Mouse (Mus musculus) liver, embryonic 11.5 days (tissue): ENCODE data around the gene Slain2. TPM values are rescaled to one million over a fixed set of nuclear protein-coding genes. Genes with fewer than 3 reads are reported as not detected.
A peak's percentile ranks its signal among the peaks of the same experiment; 100 is the strongest.

ENCODE experiments used
- ATAC-seq: fragments of 200-750 bp; cut with Nextera tagmentation; replicated peaks from 2 replicates; pipeline ENCODE4 v1.8.0; 2017; ENCODE audit warnings: moderate number of reproducible peaks, mild to moderate bottlenecking, moderate TSS enrichment, moderate library complexity; ENCODE audit not compliant: low FRiP score
- DNase-seq: peaks from one replicate; pipeline ENCODE4 v3.0.0-alpha.2; 2017; ENCODE audit warnings: low spot score
- H3K27ac ChIP-seq: fragments of 300-500 bp; sonication (generic); 2 replicates; pipeline ENCODE4 v1.5.1; 2014; ENCODE audit warnings: mild to moderate bottlenecking, low read depth, low read length, control low read depth
- H3K27me3 ChIP-seq: fragments of 300-500 bp; sonication (generic); replicated peaks from 2 replicates; pipeline ENCODE4 v1.6.1; 2014; ENCODE audit warnings: low read length, mixed read lengths; ENCODE audit not compliant: control insufficient read depth, insufficient read depth
- H3K36me3 ChIP-seq: fragments of 300-500 bp; sonication (generic); 2 replicates; pipeline ENCODE4 v1.6.1; 2014; ENCODE audit warnings: mild to moderate bottlenecking, low read length, moderate library complexity, mixed read lengths; ENCODE audit not compliant: control insufficient read depth, insufficient read depth
- H3K4me1 ChIP-seq: fragments of 300-500 bp; sonication (generic); replicated peaks from 2 replicates; pipeline ENCODE4 v1.6.1; 2014; ENCODE audit warnings: low read length, mixed read lengths; ENCODE audit not compliant: control insufficient read depth, insufficient read depth
- H3K4me2 ChIP-seq: fragments of 300-500 bp; sonication (generic); 2 replicates; pipeline ENCODE4 v1.6.1; 2014; ENCODE audit warnings: mild to moderate bottlenecking, control low read depth, moderate library complexity
- H3K4me3 ChIP-seq: fragments of 300-500 bp; sonication (generic); 2 replicates; pipeline ENCODE4 v1.5.1; 2014; ENCODE audit warnings: low read depth, low read length, control low read depth
- H3K9ac ChIP-seq: fragments of 300-500 bp; sonication (generic); 2 replicates; pipeline ENCODE4 v1.6.1; 2014; ENCODE audit warnings: low read depth, low read length, control low read depth
- H3K9me3 ChIP-seq: fragments of 300-500 bp; sonication (generic); 2 replicates; pipeline ENCODE4 v1.6.1; 2016; ENCODE audit warnings: low read length, inconsistent platforms, mixed read lengths; ENCODE audit not compliant: control insufficient read depth
- WGBS: fragments of 180-500 bp; shearing (Covaris S2); extraction: QIAGEN DNeasy Blood & Tissue Kit; methylation state at CpG from one replicate; pipeline ENCODE4 v1.1.7; 2014; 5-methylcytosine and 5-hydroxymethylcytosine counted together
- polyA plus RNA-seq: library from polyadenylated mRNA; unstranded; fragments of >200 nt; fragmentation: Nextera tagmentation; extraction: Ambion mirVana; gene quantifications from 2 replicates; pipeline ENCODE4 v1.2.1, GENCODE M21; 2014

The Slain2 gene
- polyA plus RNA-seq, result 18.1 and 20.1 TPM in 2 replicates

- no peaks in the 10 kb centered on the region for H3K36me3 ChIP-seq
- H3K9me3 ChIP-seq, result no peaks in the 10 kb centered on the region
- ATAC-seq, result peak; percentile 92
- peaks cover 42% of the 10 kb centered on the region for H3K4me1 ChIP-seq
- peak; percentile 100 for DNase-seq
- WGBS, result 1% methylated on average over 81 of the region's 83 CpGs
- H3K4me3 ChIP-seq, result peak within 1 kb of the TSS; percentile 97
- peak within 1 kb of the TSS; percentile 93 for H3K9ac ChIP-seq
- peak within 1 kb of the TSS; percentile 90 for H3K27ac ChIP-seq
- H3K4me2 ChIP-seq, result peak within 1 kb of the TSS; percentile 98
- no peaks in the 10 kb centered on the region for H3K27me3 ChIP-seq
These were observed at the start of gene Slain2 for GRCm38 (mm10) chr5:72913648-72914557. TSS of gene Slain2 (plus strand) at chr5:72914304.

GRCm38 (mm10) chr5:72864654-72865178 lies 49.4 kb upstream of the Slain2 start:
- no peaks in the 10 kb centered on the region for H3K9me3 ChIP-seq
- H3K9ac ChIP-seq, result no peak overlapping the region
- H3K36me3 ChIP-seq, result no peaks in the 10 kb centered on the region
- H3K4me3 ChIP-seq, result no peak overlapping the region
- H3K27ac ChIP-seq, result no peak overlapping the region
- no peak overlapping the region for H3K4me2 ChIP-seq
- no peak for ATAC-seq
- peaks cover 14% of the 10 kb centered on the region for H3K27me3 ChIP-seq
- WGBS, result 61% methylated on average over 3 of the region's 3 CpGs
- H3K4me1 ChIP-seq, result peaks cover 26% of the 10 kb centered on the region
- DNase-seq, result no peak

GRCm38 (mm10) chr5:72866260-72866905 lies 47.7 kb upstream of the Slain2 start:
- WGBS, result 58% methylated on average over 6 of the region's 6 CpGs
- no peak for ATAC-seq
- H3K4me2 ChIP-seq, result peak overlapping the region; percentile 36
- H3K27ac ChIP-seq, result no peak overlapping the region
- H3K4me1 ChIP-seq, result peaks cover 26% of the 10 kb centered on the region
- DNase-seq, result no peak
- H3K9ac ChIP-seq, result no peak overlapping the region
- peaks cover 14% of the 10 kb centered on the region for H3K27me3 ChIP-seq
- H3K36me3 ChIP-seq, result no peaks in the 10 kb centered on the region
- no peaks in the 10 kb centered on the region; the same call in 1 of the 2 replicates for H3K9me3 ChIP-seq
- H3K4me3 ChIP-seq, result no peak overlapping the region; the same call in 1 of the 2 replicates

- 18% methylated on average over 16 of the region's 16 CpGs for WGBS
- Histone ChIP-seq H3K4me1 (peaks cover 26% of the 10 kb centered on the region), H3K36me3 (no peaks in the 10 kb centered on the region), H3K4me2 (peak overlapping the region; percentile 80), H3K9me3 (no peaks in the 10 kb centered on the region; the same call in 1 of the 2 replicates), H3K27ac (no peak overlapping the region), H3K27me3 (peaks cover 14% of the 10 kb centered on the region), H3K9ac (0 out of 2 replicates have a peak overlapping the region, but pooled peaks have one; percentile 22), H3K4me3 (peak overlapping the region; percentile 63)
- DNase-seq (no peak), ATAC-seq (no peak)
These were observed 47.0 kb upstream of the Slain2 start for GRCm38 (mm10) chr5:72867036-72867672.

GRCm38 (mm10) chr5:72868091-72868875 lies 45.8 kb upstream of the Slain2 start, which contains the start of gene Tec:
TSS of gene Tec (minus strand) at chr5:72868483.
- no peaks in the 10 kb centered on the region for H3K36me3 ChIP-seq
- peaks cover 14% of the 10 kb centered on the region for H3K27me3 ChIP-seq
- ATAC-seq (peak; percentile 91), DNase-seq (peak; percentile 94)
- H3K27ac ChIP-seq, result peak within 1 kb of the TSS; percentile 26; the same call in 1 of the 2 replicates
- peaks cover 26% of the 10 kb centered on the region for H3K4me1 ChIP-seq
- under 1% methylated on average over 60 of the region's 60 CpGs for whole genome bisulfite sequencing
- H3K4me2 ChIP-seq, result peak within 1 kb of the TSS; percentile 80
- H3K4me3 ChIP-seq, result peak within 1 kb of the TSS; percentile 63
- no peaks in the 10 kb centered on the region; the same call in 1 of the 2 replicates for H3K9me3 ChIP-seq
- H3K9ac ChIP-seq, result peak within 1 kb of the TSS; percentile 47

GRCm38 (mm10) chr5:72869779-72870608 lies 44.1 kb upstream of the Slain2 start:
- H3K36me3 ChIP-seq, result no peaks in the 10 kb centered on the region
- H3K27me3 ChIP-seq, result peaks cover 14% of the 10 kb centered on the region
- no peaks in the 10 kb centered on the region; the same call in 1 of the 2 replicates for H3K9me3 ChIP-seq
- WGBS, result 70% methylated on average over 14 of the region's 14 CpGs
- no peak overlapping the region for H3K27ac ChIP-seq
- H3K9ac ChIP-seq, result no peak overlapping the region
- ATAC-seq, result no peak
- H3K4me1 ChIP-seq, result peaks cover 18% of the 10 kb centered on the region
- no peak overlapping the region for H3K4me3 ChIP-seq
- no peak overlapping the region for H3K4me2 ChIP-seq
- no peak for DNase-seq

GRCm38 (mm10) chr5:72871114-72871513 lies 43.0 kb upstream of the Slain2 start:
- no peak overlapping the region for H3K27ac ChIP-seq
- WGBS, result 77% methylated on average over 4 of the region's 4 CpGs
- H3K4me1 ChIP-seq, result peaks cover 13% of the 10 kb centered on the region
- DNase-seq (no peak), ATAC-seq (no peak)
- H3K9me3 ChIP-seq, result no peaks in the 10 kb centered on the region; the same call in 1 of the 2 replicates
- peaks cover 21% of the 10 kb centered on the region for H3K27me3 ChIP-seq
- no peaks in the 10 kb centered on the region for H3K36me3 ChIP-seq
- no peak overlapping the region for H3K9ac ChIP-seq
- H3K4me2 ChIP-seq, result no peak overlapping the region
- H3K4me3 ChIP-seq, result no peak overlapping the region
